Mouse (Mus musculus) inflammation-experienced regulatory T-cells, adult 6 months (primary cell): ENCODE measurements at regions not wholly inside any gene's neighbourhood (a gene's known extent, or its start where the extent isn't known, plus 50 kb on each side); places are given as distances from the start of the nearest gene placed in this dataset.

Experiments used
- ATAC-seq: one replicate; pipeline ENCODE4 v1.8.0; 2017

GRCm38 (mm10) chr3:143158568-143158967 lies 276.8 kb upstream of the Pkn2 start:
- no peak for ATAC-seq

- ATAC-seq = no peak
These were observed 275.1 kb upstream of the Pkn2 start for GRCm38 (mm10) chr3:143156733-143157524.

GRCm38 (mm10) chr3:143156174-143156573 lies 274.4 kb upstream of the Pkn2 start:
- no peak for ATAC-seq

- ATAC-seq = no peak
These were observed 273.8 kb upstream of the Pkn2 start for GRCm38 (mm10) chr3:143155556-143155955.

- ATAC-seq = no peak
These were observed 265.7 kb upstream of the Pkn2 start for GRCm38 (mm10) chr3:143147471-143147870.

GRCm38 (mm10) chr3:143138952-143139351 lies 257.1 kb upstream of the Pkn2 start:
- ATAC-seq = no peak

GRCm38 (mm10) chr3:143134528-143134927 lies 252.7 kb upstream of the Pkn2 start:
- no peak for ATAC-seq

GRCm38 (mm10) chr3:143107733-143108291 lies 226.0 kb upstream of the Pkn2 start:
- ATAC-seq = no peak

- ATAC-seq = no peak
These were observed 222.9 kb upstream of the Pkn2 start for GRCm38 (mm10) chr3:143104734-143105133.

- ATAC-seq = no peak
These were observed 221.5 kb upstream of the Pkn2 start for GRCm38 (mm10) chr3:143103333-143103732.

GRCm38 (mm10) chr3:143100810-143101645 lies 219.2 kb upstream of the Pkn2 start:
- ATAC-seq = no peak

GRCm38 (mm10) chr3:143100203-143100602 lies 218.4 kb upstream of the Pkn2 start:
- no peak for ATAC-seq

GRCm38 (mm10) chr3:143092206-143092605 lies 210.4 kb upstream of the Pkn2 start:
- ATAC-seq = no peak

GRCm38 (mm10) chr3:143090886-143091285 lies 209.1 kb upstream of the Pkn2 start:
- ATAC-seq = no peak

- ATAC-seq = no peak
These were observed 208.5 kb upstream of the Pkn2 start for GRCm38 (mm10) chr3:143090316-143090715.

- no peak for ATAC-seq
These were observed 206.0 kb upstream of the Pkn2 start for GRCm38 (mm10) chr3:143087786-143088185.

GRCm38 (mm10) chr3:143078310-143078709 lies 196.5 kb upstream of the Pkn2 start:
- no peak for ATAC-seq

GRCm38 (mm10) chr3:143071839-143072373 lies 190.1 kb upstream of the Pkn2 start:
- ATAC-seq = no peak

GRCm38 (mm10) chr3:143054858-143055257 lies 173.1 kb upstream of the Pkn2 start:
- ATAC-seq = no peak

GRCm38 (mm10) chr3:143053286-143053993 lies 171.6 kb upstream of the Pkn2 start:
- no peak for ATAC-seq

GRCm38 (mm10) chr3:143040666-143041065 lies 158.9 kb upstream of the Pkn2 start:
- ATAC-seq = no peak

GRCm38 (mm10) chr3:143036108-143036507 lies 154.3 kb upstream of the Pkn2 start:
- ATAC-seq = no peak

GRCm38 (mm10) chr3:143034588-143034987 lies 152.8 kb upstream of the Pkn2 start:
- ATAC-seq = no peak
